Mouse (Mus musculus) ES-Bruce4 (cell line): ENCODE measurements around the gene Atp7b.

Experiments used
- CTCF ChIP-seq: IDR thresholded peaks from one replicate; pipeline ENCODE4 v1.8.1; 2011; ENCODE audit warnings: low read depth, low read length
- EP300 ChIP-seq: IDR thresholded peaks from 2 replicates; pipeline ENCODE4 v1.6.1; 2011; ENCODE audit warnings: low read depth, low read length; ENCODE audit not compliant: insufficient read depth
- POLR2A ChIP-seq: IDR thresholded peaks from one replicate; pipeline ENCODE4 v1.8.1; 2011; ENCODE audit warnings: low read length; ENCODE audit not compliant: insufficient read depth

GRCm38 (mm10) chr8:22055492-22055877, 4.6 kb downstream of the Atp7b start:
- TF ChIP-seq POLR2A (no peak), CTCF (no peak), EP300 (no peak)
